Mouse (Mus musculus): Measurements from ENCODE around the gene Gstm4. TPM values are rescaled to one million over a fixed set of nuclear protein-coding genes. Genes with fewer than 3 reads are reported as not detected.

Gene Gstm4
- polyA plus RNA-seq (2012; fragmentation: generic; extraction: Trizol) = 0.39 TPM
- long read RNA-seq, experiment 1 = 0 reads
- long read RNA-seq, experiment 2, partial matches to known transcripts = 0 of 4 reads
- long read RNA-seq, experiment 2, other reads (novel, unspliced or antisense) = 2 of 4 reads

DNA sequence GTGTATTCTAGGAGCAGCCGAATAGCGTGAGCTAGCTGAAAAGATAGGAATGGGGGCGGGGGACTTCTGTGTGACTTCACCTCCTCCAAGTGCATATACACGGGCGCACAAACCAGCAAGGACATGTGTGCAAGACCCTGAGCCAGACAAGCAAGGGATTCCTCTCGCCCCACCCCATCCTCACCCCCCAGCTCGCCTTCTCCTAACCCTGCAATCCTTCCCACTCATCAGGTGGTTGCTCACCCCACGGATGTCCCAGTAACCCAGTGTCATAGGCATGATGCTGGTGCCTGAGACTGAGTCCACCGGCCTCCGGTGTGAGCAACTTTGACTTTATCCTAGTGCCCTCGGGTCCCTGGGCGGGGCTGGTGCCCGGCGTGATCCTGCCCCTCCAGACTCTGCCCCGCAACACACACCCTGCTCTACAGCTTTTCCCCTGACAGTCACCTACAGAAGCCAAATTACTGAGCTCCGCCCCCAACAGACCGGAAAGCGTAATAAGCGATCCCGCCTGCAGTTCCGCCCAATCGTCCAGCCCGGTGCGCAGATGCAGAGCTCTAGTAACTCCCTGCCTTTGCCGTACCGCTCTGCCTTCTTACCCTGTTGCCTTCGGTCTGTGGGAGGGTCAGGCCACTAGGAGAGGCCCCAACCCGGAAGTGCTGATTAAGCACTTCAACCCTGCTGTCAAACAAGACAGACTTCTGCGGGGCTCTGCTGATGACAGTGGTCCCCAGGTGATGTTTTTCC, at the start of gene Gstm4:
Gene Gstm4, minus strand, starts transcription at position 501 of the 747 bp plus-strand sequence.
- H3ac ChIP-seq (ENCODE audit: control insufficient read depth, insufficient read length, low read depth) = no peak within 1 kb of the TSS
- no peaks in the 10 kb centered on the region for H3K79me2 ChIP-seq (ENCODE audit: control insufficient read depth, insufficient read depth)
- H3K79me3 ChIP-seq (ENCODE audit: low read depth) = no peaks in the 10 kb centered on the region
- no peak within 1 kb of the TSS for H3K4me3 ChIP-seq (ENCODE audit: insufficient read depth, poor library complexity, severe bottlenecking)
- H3K27me3 ChIP-seq (ENCODE audit: control insufficient read depth, insufficient read depth, insufficient read length) = peaks cover 16% of the 10 kb centered on the region
- TF ChIP-seq CEBPB (IDR thresholded peaks at IDR 0.05; ENCODE audit: low read depth) = no peak
- TF ChIP-seq MAX (IDR thresholded peaks at IDR 0.05) = no peak
- no peak for TF ChIP-seq MYOG (IDR thresholded peaks at IDR 0.05; ENCODE audit: control insufficient read depth, extremely low read depth, insufficient read length)
- TF ChIP-seq MYOD1 (IDR thresholded peaks at IDR 0.05; ENCODE audit: control insufficient read depth, insufficient read length, low read depth) = no peak
- TF ChIP-seq USF1 (IDR thresholded peaks at IDR 0.05; ENCODE audit: low read depth) = no peak
- TF ChIP-seq FOSL1 (IDR thresholded peaks at IDR 0.05; ENCODE audit: insufficient read depth, low read length, poor library complexity, severe bottlenecking) = no peak
- TF ChIP-seq CTCF (IDR thresholded peaks at IDR 0.05; ENCODE audit: control insufficient read depth, insufficient read depth, insufficient read length) = no peak
- H3K36me3 ChIP-seq (ENCODE audit: control insufficient read depth, insufficient read depth) = no peaks in the 10 kb centered on the region

DNA sequence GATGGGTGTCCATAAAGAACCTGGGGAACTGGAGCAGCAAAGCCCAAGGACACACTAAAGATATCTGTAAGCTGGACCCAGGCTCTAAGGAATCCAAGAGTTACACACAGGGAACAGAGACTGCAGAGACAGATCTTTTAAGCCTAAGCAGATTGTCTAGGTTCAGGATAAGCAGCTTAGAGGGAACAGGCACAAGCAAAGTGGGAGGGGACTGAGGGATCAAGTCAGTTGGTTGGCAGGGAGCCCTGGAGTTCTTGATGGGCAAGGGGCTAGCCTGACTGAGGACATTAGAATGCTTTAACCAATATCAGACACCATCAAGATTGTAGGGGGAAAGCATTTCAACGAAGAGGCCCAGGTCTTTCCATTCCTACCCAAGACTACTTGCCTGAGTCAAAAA, 49.5 kb upstream of the Gstm4 start:
- H3K36me3 ChIP-seq (ENCODE audit: control insufficient read depth, insufficient read depth) = no peaks in the 10 kb centered on the region
- H3K27me3 ChIP-seq (ENCODE audit: control insufficient read depth, insufficient read depth, insufficient read length) = no peaks in the 10 kb centered on the region
- H3ac ChIP-seq (ENCODE audit: control insufficient read depth, insufficient read length, low read depth) = no peak overlapping the region
- no peak overlapping the region for H3K4me3 ChIP-seq (ENCODE audit: insufficient read depth, poor library complexity, severe bottlenecking)
- H3K79me3 ChIP-seq (ENCODE audit: low read depth) = no peaks in the 10 kb centered on the region
- TF ChIP-seq MAX (IDR thresholded peaks at IDR 0.05) (no peak), CTCF (IDR thresholded peaks at IDR 0.05; ENCODE audit: control insufficient read depth, insufficient read depth, insufficient read length) (no peak), MYOD1 (IDR thresholded peaks at IDR 0.05; ENCODE audit: control insufficient read depth, insufficient read length, low read depth) (no peak), FOSL1 (IDR thresholded peaks at IDR 0.05; ENCODE audit: insufficient read depth, low read length, poor library complexity, severe bottlenecking) (no peak), MYOG (IDR thresholded peaks at IDR 0.05; ENCODE audit: control insufficient read depth, extremely low read depth, insufficient read length) (no peak), USF1 (IDR thresholded peaks at IDR 0.05; ENCODE audit: low read depth) (no peak), CEBPB (IDR thresholded peaks at IDR 0.05; ENCODE audit: low read depth) (no peak)
- no peaks in the 10 kb centered on the region for H3K79me2 ChIP-seq (ENCODE audit: control insufficient read depth, insufficient read depth)

DNA sequence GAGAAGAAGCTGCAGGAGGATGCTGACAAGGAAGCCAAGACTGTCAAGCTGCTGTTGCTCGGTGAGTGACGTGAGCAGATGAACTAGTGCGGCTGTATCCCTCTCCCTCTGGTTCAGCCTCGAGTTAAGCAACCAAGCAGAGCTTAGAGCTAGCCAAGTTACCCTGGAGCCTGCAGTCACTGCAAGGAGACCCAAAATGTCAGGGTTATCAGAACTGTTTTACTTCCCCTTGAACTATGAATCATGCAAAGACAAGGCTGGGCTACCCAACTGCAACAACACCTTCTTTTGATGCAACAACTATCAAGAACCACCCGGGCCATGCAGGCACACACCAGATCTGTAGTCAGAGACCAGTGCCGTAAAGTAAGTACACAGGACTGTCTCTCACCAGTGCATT, 48.6 kb upstream of the Gstm4 start:
- no peak overlapping the region for H3K4me3 ChIP-seq (ENCODE audit: insufficient read depth, poor library complexity, severe bottlenecking)
- TF ChIP-seq CTCF (IDR thresholded peaks at IDR 0.05; ENCODE audit: control insufficient read depth, insufficient read depth, insufficient read length) (no peak), USF1 (IDR thresholded peaks at IDR 0.05; ENCODE audit: low read depth) (no peak), CEBPB (IDR thresholded peaks at IDR 0.05; ENCODE audit: low read depth) (no peak), MAX (IDR thresholded peaks at IDR 0.05) (no peak), MYOD1 (IDR thresholded peaks at IDR 0.05; ENCODE audit: control insufficient read depth, insufficient read length, low read depth) (no peak), MYOG (IDR thresholded peaks at IDR 0.05; ENCODE audit: control insufficient read depth, extremely low read depth, insufficient read length) (no peak), FOSL1 (IDR thresholded peaks at IDR 0.05; ENCODE audit: insufficient read depth, low read length, poor library complexity, severe bottlenecking) (no peak)
- H3ac ChIP-seq (ENCODE audit: control insufficient read depth, insufficient read length, low read depth) = no peak overlapping the region
- H3K79me3 ChIP-seq (ENCODE audit: low read depth) = no peaks in the 10 kb centered on the region
- H3K79me2 ChIP-seq (ENCODE audit: control insufficient read depth, insufficient read depth) = no peaks in the 10 kb centered on the region
- H3K36me3 ChIP-seq (ENCODE audit: control insufficient read depth, insufficient read depth) = no peaks in the 10 kb centered on the region
- no peaks in the 10 kb centered on the region for H3K27me3 ChIP-seq (ENCODE audit: control insufficient read depth, insufficient read depth, insufficient read length)

DNA sequence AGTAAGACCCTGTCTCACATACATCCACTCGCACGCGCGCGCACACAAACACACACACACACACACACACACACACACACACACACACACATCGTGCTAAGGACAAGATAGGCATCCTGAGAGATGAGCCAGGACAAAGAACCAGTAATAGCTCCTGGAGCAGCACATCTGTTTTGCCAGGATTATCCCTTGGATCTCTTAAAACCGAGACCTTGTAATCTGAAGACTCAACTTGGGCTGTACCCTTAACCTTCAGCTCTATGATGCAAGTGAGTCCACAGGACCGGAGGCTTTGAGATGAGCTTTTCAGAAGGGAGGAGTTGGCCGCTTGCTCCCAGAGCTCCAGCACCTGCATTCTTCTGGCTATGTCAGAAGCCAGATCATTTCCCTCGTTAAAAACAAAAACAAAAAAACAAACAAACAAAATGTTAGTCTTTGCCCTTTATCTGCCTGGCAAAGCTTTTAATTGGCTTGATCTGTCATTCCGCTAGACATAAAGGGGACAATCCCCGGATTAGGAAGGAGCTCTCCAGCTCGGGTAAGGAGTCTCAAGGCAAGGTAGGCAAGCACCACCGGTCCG, 47.9 kb upstream of the Gstm4 start, which contains the start of gene Gnat2:
Gene Gnat2, plus strand, starts transcription at position 254 of the 580 bp plus-strand sequence.
- H3K79me3 ChIP-seq (ENCODE audit: low read depth) = no peaks in the 10 kb centered on the region
- TF ChIP-seq MYOD1 (IDR thresholded peaks at IDR 0.05; ENCODE audit: control insufficient read depth, insufficient read length, low read depth) (no peak), MYOG (IDR thresholded peaks at IDR 0.05; ENCODE audit: control insufficient read depth, extremely low read depth, insufficient read length) (no peak), CEBPB (IDR thresholded peaks at IDR 0.05; ENCODE audit: low read depth) (no peak), MAX (IDR thresholded peaks at IDR 0.05) (no peak), CTCF (IDR thresholded peaks at IDR 0.05; ENCODE audit: control insufficient read depth, insufficient read depth, insufficient read length) (no peak), FOSL1 (IDR thresholded peaks at IDR 0.05; ENCODE audit: insufficient read depth, low read length, poor library complexity, severe bottlenecking) (no peak), USF1 (IDR thresholded peaks at IDR 0.05; ENCODE audit: low read depth) (no peak)
- peaks cover 2% of the 10 kb centered on the region for H3K79me2 ChIP-seq (ENCODE audit: control insufficient read depth, insufficient read depth)
- H3K27me3 ChIP-seq (ENCODE audit: control insufficient read depth, insufficient read depth, insufficient read length) = no peaks in the 10 kb centered on the region
- H3K4me3 ChIP-seq (ENCODE audit: insufficient read depth, poor library complexity, severe bottlenecking) = no peak within 1 kb of the TSS
- H3ac ChIP-seq (ENCODE audit: control insufficient read depth, insufficient read length, low read depth) = no peak within 1 kb of the TSS
- no peaks in the 10 kb centered on the region for H3K36me3 ChIP-seq (ENCODE audit: control insufficient read depth, insufficient read depth)

DNA sequence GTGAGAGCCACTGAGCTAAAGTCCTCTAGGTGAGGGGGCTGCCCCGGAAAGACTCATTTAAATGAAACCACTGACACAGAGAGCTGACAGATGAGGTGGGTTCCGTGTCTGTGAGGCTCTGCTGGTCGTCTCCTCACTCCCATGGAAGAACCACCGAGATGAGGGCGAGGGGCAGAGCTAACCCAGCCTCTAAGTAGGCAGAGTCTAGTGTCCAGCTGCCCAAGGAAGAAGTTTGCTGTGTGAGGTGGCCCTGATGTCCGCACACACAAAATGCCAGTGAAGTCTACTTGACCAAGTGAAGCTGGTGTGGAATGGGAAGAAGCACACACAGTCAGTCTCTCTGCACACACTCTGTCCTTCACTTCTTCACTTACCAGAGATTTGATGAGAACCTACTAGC, 47.3 kb upstream of the Gstm4 start:
- Histone ChIP-seq H3K4me3 (ENCODE audit: insufficient read depth, poor library complexity, severe bottlenecking) (no peak overlapping the region), H3K79me2 (ENCODE audit: control insufficient read depth, insufficient read depth) (peaks cover 8% of the 10 kb centered on the region), H3K27me3 (ENCODE audit: control insufficient read depth, insufficient read depth, insufficient read length) (no peaks in the 10 kb centered on the region), H3ac (ENCODE audit: control insufficient read depth, insufficient read length, low read depth) (no peak overlapping the region), H3K36me3 (ENCODE audit: control insufficient read depth, insufficient read depth) (no peaks in the 10 kb centered on the region), H3K79me3 (ENCODE audit: low read depth) (no peaks in the 10 kb centered on the region)
- TF ChIP-seq FOSL1 (IDR thresholded peaks at IDR 0.05; ENCODE audit: insufficient read depth, low read length, poor library complexity, severe bottlenecking) (no peak), MAX (IDR thresholded peaks at IDR 0.05) (no peak), MYOD1 (IDR thresholded peaks at IDR 0.05; ENCODE audit: control insufficient read depth, insufficient read length, low read depth) (no peak), USF1 (IDR thresholded peaks at IDR 0.05; ENCODE audit: low read depth) (no peak), CEBPB (IDR thresholded peaks at IDR 0.05; ENCODE audit: low read depth) (no peak), CTCF (IDR thresholded peaks at IDR 0.05; ENCODE audit: control insufficient read depth, insufficient read depth, insufficient read length) (no peak), MYOG (IDR thresholded peaks at IDR 0.05; ENCODE audit: control insufficient read depth, extremely low read depth, insufficient read length) (no peak)

Data from C2C12 (cell line).